Mouse (Mus musculus) 3T3-L1 (cell line): Measurements from ENCODE around the gene Myo1f.

Experiments
- DNase-seq: peaks from one replicate; pipeline ENCODE4 v3.0.0-alpha.2; 2015; ENCODE audit warnings: low read depth, low spot score

Gene Myo1f

DNA sequence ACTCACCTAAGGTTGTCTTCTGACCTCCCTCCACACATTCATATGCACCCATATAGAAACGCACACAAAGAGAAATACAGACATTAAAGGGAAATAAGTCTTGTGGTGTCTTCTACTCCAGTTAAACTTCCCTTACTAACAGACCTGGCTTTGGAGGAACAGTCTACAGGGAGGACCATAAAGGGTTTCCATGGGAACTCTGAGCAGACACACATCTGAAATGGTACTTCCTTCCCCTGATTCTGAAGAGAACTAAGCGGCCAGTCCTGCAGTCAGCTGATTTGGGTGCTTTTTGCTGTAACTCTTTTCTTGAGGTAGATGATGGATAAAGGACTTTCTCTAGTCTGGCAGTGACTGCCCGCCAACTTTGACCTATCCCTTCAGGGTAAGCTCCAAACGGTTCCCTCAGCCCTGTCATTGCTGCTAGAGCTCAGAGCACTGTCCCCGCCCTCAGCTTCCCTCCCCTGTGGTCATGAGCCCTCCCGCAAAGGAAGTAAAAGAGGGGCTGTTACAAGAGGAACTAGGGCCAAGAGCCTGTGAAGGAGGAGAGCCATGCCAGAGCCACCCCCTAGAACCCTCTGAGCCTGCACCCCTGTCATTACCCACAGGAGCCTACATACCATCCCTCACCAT, at the start of gene Myo1f:
Gene Myo1f, plus strand, starts transcription at position 485 of the 633 bp plus-strand sequence.
- DNase-seq: no peak

DNA sequence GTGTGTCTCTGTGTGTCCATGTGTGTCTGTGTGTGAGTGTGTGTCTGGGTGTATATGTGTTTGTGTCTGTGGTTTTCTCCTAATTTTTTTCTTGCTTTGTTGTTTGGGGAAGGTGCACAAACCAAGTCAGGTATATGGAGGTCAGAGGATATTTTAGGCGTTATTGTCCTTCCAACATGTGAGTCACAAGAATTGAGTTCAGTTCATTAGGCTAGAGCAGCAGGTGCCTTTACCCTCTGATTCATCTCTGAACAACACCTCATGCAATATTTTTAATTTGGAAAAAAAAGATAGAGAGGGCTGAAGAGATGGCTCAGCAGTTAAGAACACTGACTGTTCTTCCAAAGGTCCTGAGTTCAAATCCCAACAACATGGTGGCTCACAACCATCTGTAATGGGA, 47.1 kb upstream of the Myo1f start:
- DNase-seq: no peak

DNA sequence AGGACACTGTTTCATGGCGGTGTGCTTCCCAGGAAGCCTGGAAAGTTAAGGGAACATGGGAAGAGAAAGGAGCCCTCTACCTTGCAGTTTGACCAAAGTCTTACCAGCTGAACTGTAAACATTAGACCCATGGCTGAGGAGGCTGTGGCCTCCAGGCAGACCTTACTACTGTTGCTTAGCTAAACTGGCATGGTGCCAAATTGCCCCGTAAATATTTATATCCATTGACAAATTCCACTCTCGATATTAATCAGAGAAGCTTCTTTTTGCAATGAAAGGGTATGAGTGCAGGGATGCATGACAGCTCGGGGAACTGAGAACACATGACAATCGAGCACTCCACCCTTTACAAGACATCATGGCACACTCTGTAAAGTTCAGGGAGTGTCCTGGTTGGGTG, 45.3 kb upstream of the Myo1f start:
- no peak for DNase-seq

DNA sequence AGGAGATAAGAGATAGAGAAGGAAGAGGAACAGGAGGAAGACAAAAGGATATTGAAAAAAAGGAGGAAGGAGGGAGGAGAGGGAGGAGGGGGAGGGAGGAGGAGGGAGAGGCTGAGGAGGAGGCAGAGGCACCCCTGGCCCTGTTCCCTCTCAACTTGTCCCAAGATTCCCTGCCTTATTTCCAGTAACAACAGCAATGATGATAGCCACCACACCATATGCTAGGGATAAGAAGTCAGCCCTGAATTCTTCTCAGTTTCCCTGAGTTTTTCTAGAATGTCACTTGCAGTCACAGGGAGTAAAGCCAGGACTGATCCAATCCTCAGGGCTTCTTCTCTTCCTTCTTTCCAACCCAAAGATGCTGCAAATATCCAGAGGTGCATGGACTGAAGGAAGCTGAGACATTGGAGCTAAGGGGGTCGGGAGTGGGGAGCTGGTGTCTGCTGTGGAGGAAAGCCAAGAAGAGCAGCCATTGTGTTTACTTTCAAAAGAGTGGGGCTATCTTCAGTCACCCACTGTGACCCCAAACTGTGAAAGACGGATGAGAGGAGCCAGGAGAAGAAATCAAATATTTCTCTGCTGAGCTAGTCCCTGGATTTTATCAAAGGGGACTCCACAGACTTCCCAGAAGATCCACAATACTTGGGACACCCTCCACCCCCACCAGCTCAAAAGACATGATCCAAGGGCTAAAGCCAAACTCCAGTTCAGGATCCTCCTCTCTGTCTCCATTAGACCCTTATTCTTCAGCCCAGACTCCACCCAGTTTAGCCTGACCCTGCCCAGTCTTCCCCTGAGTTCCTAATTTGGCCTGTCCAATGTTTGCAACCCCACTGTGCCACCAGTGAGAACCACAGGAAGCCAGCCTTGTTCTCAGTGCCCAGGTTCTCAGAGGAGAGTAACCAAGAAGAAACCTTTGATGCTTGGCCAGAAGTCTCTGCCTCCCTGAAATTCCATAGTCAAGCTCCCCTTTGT, 42.8 kb upstream of the Myo1f start:
- no peak for DNase-seq

DNA sequence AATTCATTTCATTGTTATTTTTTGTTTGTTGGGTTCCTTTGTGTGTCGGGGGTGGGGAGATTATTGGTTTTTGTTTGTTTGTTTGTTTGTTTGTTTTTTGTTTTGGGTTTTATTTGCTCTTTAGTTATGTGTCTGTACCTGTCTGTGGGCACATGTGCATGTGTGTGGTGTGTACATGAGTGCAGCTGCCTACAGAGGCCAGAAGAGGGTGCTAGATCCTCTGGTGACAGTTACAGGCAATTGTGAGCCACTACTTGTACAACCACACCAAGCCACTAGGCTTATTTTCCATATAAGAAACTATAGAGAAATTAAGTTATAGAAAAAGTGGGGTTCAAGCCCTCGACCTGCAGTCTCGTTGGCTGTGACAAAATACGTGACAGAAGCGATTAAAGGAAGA, 41.6 kb upstream of the Myo1f start:
- peak; percentile 23 for DNase-seq

DNA sequence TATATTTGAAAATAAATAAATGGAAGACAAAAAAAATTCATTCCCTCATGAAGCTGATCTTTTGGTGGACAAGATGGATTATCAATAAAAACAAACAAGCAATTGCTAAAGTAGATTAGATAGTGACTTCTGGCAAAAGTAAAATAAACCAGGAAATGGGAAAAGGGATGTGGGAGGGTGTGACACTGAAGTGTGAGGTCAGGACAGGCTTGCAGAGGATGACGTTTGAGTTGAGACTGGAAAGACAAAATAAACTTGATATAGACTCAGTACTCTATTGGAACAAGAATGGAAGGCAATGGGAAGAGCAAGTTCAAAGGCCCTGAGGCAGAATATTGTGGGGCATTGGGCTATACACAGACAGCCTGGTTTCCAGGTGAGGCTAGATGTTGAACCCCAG, 35.1 kb upstream of the Myo1f start:
- DNase-seq: no peak

DNA sequence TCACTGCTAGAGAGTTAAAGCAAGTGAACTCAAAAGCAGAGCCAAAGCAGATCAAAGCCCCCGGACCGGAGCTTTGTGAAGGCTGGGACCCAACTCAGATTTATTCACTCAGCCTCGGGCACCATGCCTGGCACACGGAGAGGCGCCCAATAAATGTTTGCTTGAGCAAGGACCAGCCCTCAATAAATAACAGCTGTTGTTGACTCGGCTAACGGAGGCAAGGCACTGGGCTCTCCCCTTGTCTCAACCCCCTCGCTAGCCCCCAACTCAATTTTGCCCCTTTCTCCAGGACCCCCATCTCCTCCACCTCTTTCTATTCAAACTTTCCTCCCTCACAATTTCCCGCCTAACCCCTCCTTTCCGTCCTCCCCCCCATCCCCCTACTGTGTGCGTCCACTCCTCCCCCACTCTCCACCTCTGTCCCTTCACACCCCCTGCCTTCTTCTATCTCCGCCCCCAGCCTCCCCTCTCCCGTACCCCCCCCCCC, 32.0 kb upstream of the Myo1f start:
- DNase-seq: peak; percentile 25

DNA sequence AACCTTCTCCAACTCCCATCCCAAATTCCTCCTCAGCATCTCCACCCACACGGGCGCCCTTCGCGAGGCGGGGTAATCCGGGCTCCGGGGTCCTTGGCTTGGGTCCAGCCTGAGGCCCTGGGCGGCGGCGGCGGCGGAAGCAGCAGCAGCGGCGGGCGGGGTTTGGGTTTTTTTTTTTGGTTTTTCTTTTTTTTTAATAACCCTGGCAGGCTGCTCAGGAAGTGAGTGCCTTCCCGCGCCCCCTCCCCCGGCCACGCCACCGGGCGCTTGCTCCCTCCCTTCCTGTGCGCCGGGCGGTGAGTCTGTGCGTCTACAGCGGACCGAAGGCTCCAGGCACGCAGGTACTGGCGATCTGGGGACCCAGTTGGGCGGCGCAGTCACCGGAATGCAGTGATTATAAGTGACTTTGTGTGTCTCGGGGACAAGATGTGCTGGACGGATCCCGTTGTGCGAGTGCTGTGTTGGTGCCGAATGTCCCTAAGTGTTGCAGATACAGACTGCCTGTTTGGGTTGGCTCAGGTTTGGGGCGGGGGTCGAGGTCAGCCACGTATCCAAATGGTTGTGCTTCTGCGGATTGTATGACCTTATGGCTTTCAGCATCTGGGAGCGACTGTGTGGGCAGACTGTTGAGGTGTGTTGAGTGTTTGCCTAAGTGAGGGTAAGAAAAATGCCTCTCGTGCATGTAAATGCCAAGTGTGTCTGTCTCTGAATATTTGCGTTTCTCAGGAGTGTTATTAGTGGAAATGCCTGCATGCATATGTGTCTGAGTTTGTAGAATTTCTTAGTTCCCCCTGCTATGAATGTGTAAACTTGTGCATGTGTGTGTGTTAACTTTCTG, 31.4 kb upstream of the Myo1f start, which contains the start of gene Adamts10:
Gene Adamts10, plus strand, starts transcription at position 287 of the 838 bp plus-strand sequence.
- peak; percentile 81 for DNase-seq

DNA sequence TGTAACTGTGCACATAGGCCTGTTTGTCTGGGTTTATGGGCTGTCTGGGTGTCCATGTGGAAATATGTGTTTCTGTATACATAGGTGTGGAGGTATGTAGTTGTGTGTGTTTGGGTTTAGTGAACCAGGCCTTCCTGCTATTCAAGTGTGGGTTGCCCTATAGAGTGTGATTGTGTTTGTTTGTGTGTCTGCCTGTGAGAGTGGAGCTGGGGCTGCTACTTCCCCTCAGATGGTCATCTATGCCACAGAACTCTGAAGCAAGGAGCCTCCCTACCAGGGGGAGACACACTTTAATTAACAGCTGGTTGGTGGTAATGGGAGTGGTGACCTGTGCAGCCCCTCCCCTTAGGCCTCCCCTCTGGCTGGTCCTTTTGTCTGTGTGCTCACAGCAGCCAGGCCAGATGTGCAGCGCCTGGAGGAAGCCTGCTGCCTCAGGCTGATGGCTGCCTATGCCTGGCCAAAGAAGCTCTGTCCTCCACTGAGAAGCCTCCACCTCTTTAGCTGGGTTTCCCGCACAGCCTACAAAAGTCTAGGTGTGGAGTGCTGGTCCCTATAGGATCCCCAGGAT, 30.6 kb upstream of the Myo1f start:
- peak; percentile 38 for DNase-seq

DNA sequence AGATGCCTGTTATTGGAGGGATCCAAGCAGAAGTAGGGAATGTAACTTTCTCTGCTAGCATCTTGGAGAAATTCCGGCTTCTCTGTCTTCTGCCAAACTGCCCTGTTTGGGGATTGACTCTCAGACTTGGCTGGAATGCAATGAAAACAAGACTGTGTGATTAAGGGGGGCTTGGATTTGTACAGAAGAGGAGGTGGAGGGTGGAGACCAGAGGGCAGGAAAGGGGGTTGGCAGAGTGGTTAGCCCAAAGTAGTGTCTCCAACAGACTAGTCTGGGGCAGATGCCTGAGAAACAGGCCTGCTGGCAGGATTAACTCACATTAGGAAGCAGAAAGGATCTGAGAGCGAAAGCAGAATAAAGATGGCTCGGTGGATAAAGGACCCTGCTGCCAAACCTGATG, 29.0 kb upstream of the Myo1f start:
- DNase-seq: peak; percentile 9

DNA sequence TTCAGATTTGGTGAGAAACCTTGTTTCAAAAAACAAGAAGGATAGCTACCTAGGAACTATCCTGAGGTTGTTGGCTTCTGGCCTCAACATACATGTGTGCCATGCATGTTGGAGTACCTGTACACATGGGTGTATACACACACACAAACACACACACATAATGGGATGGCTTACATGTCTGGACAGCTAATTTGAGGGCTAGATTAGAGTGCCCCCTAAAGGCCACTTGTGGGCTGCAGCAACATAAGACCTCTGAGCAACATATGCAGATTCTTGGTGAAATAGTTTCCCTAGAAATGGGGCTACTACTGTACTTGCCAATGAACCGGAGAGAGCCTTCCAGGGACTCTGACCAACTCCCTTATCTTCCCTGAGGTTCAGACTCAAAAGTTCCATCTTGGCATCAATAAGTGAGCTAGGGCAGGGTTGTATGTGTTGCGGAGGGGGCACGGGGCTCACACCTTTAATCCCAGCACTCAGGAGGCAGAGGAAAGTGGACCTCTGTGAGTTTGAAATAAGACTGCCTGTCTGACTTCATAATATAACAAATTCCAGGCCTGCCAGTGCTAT, 16.3 kb upstream of the Myo1f start:
- peak; percentile 76 for DNase-seq

DNA sequence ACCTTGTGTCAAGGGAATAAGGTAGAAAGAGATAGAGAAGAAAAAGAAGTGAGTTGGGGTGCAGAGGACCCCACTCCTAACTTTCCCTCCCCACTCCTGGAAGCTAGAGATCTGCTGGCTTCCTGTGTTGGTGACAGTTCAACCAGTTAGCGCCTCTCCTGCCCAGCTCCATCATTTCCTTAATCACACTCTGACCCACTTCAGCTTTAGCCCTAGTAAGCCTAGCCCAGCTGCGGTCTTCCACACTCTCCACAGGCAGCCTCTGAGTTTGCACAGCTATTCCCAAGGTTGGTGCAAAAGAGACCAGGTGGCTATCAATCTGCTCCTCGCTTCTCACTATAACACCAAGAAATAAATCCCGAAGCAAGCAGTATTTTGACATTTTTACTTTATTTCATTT, 15.6 kb upstream of the Myo1f start:
- no peak for DNase-seq

DNA sequence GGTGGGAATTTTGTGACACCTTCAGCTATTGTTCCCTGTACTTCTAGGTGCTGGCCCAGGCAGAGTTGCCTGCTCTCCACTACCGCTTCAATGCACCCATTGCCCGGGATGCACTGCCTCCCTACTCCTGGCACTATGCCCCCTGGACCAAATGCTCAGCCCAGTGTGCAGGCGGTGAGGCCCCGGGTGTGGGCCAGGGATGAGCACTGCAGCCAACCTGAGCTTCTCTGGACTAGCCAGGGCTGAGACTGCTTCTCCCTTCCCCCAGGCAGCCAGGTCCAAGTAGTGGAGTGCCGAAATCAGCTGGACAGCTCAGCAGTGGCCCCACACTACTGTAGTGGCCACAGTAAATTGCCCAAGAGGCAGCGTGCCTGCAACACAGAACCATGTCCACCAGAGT, 6.3 kb upstream of the Myo1f start:
- no peak for DNase-seq

DNA sequence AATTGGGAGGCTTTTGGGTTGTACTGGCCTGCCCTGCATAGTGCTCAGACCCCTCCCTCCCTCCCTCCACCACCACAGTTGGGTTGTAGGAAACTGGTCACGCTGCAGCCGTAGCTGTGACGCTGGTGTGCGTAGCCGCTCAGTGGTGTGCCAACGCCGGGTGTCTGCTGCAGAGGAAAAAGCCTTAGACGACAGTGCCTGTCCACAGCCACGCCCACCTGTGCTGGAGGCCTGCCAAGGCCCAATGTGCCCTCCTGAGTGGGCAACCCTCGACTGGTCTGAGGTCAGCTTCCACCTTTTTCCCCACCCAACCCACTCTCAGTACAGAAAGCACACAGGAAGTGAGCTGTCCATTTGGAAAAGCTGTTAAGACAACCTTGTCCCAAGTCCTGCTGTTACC, 5.1 kb upstream of the Myo1f start:
- DNase-seq: no peak

DNA sequence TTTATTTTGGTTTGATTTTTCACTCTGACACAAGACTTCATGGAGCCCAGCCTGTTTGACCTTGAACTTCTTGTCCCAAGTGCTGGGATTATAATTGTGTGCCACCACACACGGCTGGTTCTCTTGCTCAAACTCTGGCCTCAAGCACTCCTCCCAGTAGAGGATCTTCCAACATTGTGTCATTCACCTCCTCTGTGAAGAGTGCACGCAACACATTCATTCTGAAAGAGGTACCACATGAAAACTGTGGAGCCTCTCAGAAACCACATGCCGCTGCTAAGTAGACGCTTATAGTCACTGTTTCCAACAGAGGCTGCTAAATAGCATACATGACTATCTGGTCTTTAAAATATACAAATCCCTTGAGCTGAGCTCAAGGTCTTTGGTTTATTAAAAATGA, 3.4 kb upstream of the Myo1f start:
- DNase-seq: no peak

DNA sequence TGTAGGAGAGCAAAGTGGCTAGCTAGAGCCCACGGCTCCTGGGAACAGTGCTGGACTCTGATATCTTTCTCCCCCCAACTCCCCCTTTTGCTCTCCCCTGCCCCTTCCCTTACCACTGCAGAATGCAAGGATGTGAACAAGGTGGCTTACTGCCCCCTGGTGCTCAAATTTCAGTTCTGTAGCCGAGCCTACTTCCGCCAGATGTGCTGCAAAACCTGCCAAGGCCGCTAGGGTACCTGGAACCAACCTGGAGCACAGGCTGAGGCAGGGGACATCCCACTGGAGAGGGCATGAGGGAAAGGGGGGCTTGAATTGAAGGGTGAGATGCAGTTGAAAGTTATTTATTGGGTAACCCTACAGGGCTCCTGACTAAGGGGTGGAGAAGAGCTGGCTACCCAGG, 2.5 kb upstream of the Myo1f start:
- DNase-seq: peak; percentile 58

DNA sequence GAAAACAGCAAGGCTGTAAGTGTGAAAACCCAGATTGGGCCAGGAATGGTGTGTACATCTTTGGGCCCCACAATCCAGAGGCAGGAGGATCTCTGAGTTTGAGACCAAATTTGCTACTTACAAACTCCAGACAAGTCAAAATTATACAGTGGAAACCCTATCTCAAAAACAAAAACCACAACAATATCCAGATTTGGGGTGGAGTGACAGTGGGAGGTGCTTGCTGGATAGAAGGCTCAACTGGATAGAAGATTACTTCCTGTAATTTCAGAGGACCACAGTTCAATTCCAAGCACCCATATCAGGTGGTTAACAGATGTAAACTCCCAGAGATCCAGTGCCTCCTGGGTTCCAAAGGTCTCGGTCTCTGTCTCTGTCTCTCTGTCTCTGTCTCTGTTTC, 971 bp upstream of the Myo1f start:
- no peak for DNase-seq

DNA sequence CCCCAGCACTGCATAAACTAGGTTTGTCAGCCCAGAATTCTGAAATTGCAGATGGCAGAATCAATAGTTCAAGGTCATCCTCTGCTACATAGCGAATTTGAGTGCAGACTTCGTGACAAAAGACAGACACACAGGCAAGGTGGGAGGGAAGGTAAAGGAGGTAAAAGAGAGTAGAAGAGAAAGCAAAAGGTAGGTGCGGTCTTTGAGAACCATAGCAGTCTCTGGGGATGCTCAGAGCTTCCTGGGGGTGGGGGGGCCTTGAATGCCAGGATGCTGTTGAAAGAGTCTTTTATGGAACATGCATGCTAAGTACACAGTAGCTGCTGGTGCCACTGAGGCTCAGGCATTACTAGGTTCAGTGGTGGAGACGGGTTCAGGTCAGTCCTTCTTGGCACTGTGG, 2.4 kb downstream of the Myo1f start:
- no peak for DNase-seq

DNA sequence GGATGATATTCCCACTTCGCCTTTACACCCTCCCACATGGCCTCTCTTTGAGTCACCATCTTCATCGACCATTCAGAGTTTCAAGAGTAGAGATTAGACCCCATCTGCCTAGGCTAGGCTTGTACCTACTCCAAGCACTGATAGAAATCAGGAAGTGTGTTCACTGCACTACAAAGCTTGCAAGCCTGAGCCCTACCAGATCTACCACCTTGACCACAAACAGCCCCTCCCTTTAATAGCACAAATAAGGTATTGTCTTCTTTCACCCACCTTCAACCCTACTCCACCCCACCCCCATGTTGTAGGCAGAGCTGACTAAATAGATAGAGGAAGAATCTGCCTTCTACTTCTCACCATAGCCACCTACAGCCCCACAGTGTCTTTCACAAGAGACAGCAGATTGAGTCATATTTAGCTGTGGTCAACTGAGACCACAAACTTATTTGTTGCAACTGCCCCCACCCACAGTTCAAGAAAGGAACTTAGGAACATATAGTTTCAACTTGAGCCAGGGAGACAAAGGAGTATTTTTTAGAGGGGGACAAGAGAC, 8.1 kb downstream of the Myo1f start:
- peak; percentile 59 for DNase-seq

DNA sequence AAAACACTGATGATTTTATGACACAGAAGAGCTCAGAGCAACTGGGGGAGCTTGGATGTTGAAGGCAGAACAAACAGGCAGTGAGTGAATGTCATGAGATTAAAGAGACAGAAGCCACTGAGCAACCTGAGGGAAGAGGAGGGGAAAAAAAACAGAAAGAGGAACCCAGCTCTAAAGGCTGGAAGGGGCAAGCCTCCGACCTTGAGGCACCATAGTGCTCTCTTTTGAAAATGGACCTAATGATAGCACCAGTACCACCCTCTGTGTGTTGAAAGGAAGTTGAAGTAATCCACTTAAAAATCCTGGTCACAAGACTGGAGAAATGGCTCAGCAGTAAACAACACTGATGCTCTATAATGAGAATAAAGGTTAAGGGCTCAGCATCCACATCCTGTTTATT, 9.1 kb downstream of the Myo1f start:
- DNase-seq: no peak

DNA sequence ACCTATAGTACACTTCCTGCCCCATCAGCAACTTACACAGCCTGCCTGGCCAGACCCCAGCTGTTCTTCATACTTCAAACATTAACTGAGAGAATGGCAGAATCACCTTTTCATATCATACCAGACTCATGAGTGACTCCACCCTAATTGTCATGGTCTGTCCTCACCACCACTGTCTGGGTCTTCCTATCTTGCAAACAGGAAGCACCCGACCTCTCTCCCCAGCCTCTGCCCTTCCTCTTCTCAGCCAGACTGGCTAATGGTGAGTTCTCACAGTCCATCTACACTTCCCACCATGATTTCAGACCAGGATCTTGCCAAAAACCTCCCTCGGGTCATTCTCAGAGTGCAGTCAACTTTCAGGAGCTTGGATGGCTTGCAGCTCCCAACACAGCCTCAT, 10.7 kb downstream of the Myo1f start:
- no peak for DNase-seq
